Mouse (Mus musculus): ENCODE measurements around the gene Tmem39b. TPM values are rescaled to one million over a fixed set of nuclear protein-coding genes. Genes with fewer than 3 reads are reported as not detected.

The Tmem39b gene
- polyA plus RNA-seq, 1 experiment from 2014 or later = 5.6 TPM

Other genes starting within 250 kb of the Tmem39b start
- 17.0 to 25.7 TPM (median 21.5 TPM) in 3 replicates for gene Bsdc1, start 235.3 kb downstream of the Tmem39b start, polyA plus RNA-seq (2018)
- not detected in 3 replicates for gene Tssk3, start 205.8 kb downstream of the Tmem39b start, polyA plus RNA-seq (2018)
- not detected in 3 replicates for gene Fam229a, start 205.6 kb downstream of the Tmem39b start, polyA plus RNA-seq (2018)
- 18.5 to 109 TPM (median 91.5 TPM) in 3 replicates for gene Marcksl1, start 183.3 kb downstream of the Tmem39b start, polyA plus RNA-seq (2018)
- 45.9 to 65.7 TPM (median 51.4 TPM) in 3 replicates for gene Hdac1, start 154.1 kb downstream of the Tmem39b start, polyA plus RNA-seq (2018)
- gene Lck, start 123.2 kb downstream of the Tmem39b start, polyA plus RNA-seq (2018) = 0.19 to 0.57 TPM (median 0.27 TPM) in 3 replicates
- gene Fam167b, start 118.3 kb downstream of the Tmem39b start, polyA plus RNA-seq (2018) = not detected in 3 replicates
- gene Eif3i, start 96.2 kb downstream of the Tmem39b start, polyA plus RNA-seq (2018) = 58.7 to 140 TPM (median 87.3 TPM) in 3 replicates
- 91.3 to 152 TPM (median 129 TPM) in 3 replicates for gene Tmem234, start 96.2 kb downstream of the Tmem39b start, polyA plus RNA-seq (2018)
- 0.47 to 0.77 TPM in 2 of 3 replicates, not detected in the other for gene Dcdc2b, start 82.6 kb downstream of the Tmem39b start, polyA plus RNA-seq (2018)
- 7.5 to 12.3 TPM (median 8.9 TPM) in 3 replicates for gene Iqcc, start 77.7 kb downstream of the Tmem39b start, polyA plus RNA-seq (2018)
- 12.7 to 15.3 TPM (median 14.1 TPM) in 3 replicates for gene Ccdc28b, start 72.9 kb downstream of the Tmem39b start, polyA plus RNA-seq (2018)
- gene Txlna, start 55.8 kb downstream of the Tmem39b start, polyA plus RNA-seq (2018) = 34.1 to 39.3 TPM (median 37.5 TPM) in 3 replicates
- 30.7 to 40.5 TPM (median 31.0 TPM) in 3 replicates for gene Kpna6, start 24.1 kb downstream of the Tmem39b start, polyA plus RNA-seq (2018)
- 60.8 to 81.1 TPM (median 62.9 TPM) in 3 replicates for gene Khdrbs1, start 45.5 kb upstream of the Tmem39b start, polyA plus RNA-seq (2018)
- 220 to 982 TPM (median 230 TPM) in 3 replicates for gene Ptp4a2, start 114.4 kb upstream of the Tmem39b start, polyA plus RNA-seq (2018)
- gene Spocd1, start 232.4 kb upstream of the Tmem39b start, polyA plus RNA-seq (2018) = not detected in 3 replicates

Data from macrophage (primary cell).